Mouse (Mus musculus): ENCODE results near the gene Supt4a. TPM values are rescaled to one million over a fixed set of nuclear protein-coding genes. Genes with fewer than 3 reads are reported as not detected.

The Supt4a gene
- polyA plus RNA-seq, 1 experiment from 2014 or later: 143 TPM

GRCm38 (mm10) chr11:87729593-87730185 lies 7.7 kb upstream of the Supt4a start:
- H3K27ac ChIP-seq (ENCODE audit: low read length): no peak overlapping the region
- no peaks in the 10 kb centered on the region for H3K36me3 ChIP-seq (ENCODE audit: control insufficient read depth, insufficient read depth, low read length)
- H3K27me3 ChIP-seq (ENCODE audit: control insufficient read depth, insufficient read depth, low read depth, low read length): no peaks in the 10 kb centered on the region
- H3K4me3 ChIP-seq (ENCODE audit: low read length): no peak overlapping the region
- no peak for ATAC-seq (ENCODE audit: low read depth)
- WGBS: 65% methylated on average over 13 of the region's 13 CpGs
- H3K9me3 ChIP-seq (ENCODE audit: control insufficient read depth, low read length): no peaks in the 10 kb centered on the region
- no peak overlapping the region for H3K4me2 ChIP-seq (ENCODE audit: low read depth, low read length)
- no peak overlapping the region for H3K9ac ChIP-seq (ENCODE audit: low read length)
- peaks cover 13% of the 10 kb centered on the region for H3K4me1 ChIP-seq (replicated peaks; ENCODE audit: control insufficient read depth, insufficient read depth, low read length)

DNA sequence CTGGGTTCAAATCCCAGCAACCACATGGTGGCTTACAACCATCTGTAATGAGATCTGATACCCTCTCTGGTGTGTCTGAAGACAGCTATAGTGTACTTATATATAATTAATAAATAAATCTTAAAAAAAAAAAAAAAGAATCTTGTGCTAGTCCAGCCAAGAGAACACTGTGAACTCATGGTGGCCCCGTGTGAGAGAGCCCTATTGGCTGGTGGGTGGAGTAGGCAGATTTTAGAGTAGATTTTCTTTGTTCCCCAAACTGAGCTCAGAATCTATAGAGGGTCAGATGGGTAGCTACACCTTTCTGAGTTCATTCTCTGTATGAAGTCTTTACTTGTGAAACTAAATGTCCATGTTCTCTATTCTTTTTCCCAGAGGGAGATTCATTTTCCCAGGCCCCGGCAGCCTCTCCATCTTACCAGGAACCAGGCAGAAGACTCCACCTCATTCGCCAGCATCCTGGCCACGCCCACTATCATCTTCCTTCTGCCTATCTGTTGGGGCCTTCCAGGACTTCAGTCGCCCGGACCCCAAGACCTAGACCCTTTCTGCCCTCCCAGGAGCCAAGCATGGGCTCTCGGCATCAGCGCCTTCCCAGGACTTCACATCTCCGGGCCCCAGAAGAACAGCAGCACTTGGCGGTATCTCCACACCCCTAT lies 6.6 kb upstream of the Supt4a start:
- no peak for ATAC-seq (ENCODE audit: low read depth)
- 77% methylated on average over 10 of the region's 10 CpGs for WGBS
- Histone ChIP-seq H3K36me3 (ENCODE audit: control insufficient read depth, insufficient read depth, low read length) (no peaks in the 10 kb centered on the region), H3K4me3 (ENCODE audit: low read length) (no peak overlapping the region), H3K9ac (ENCODE audit: low read length) (no peak overlapping the region), H3K4me2 (ENCODE audit: low read depth, low read length) (no peak overlapping the region), H3K27me3 (ENCODE audit: control insufficient read depth, insufficient read depth, low read depth, low read length) (no peaks in the 10 kb centered on the region), H3K4me1 (replicated peaks; ENCODE audit: control insufficient read depth, insufficient read depth, low read length) (peaks cover 8% of the 10 kb centered on the region), H3K9me3 (ENCODE audit: control insufficient read depth, low read length) (no peaks in the 10 kb centered on the region), H3K27ac (ENCODE audit: low read length) (no peak overlapping the region)

GRCm38 (mm10) chr11:87734346-87734745 lies 3.0 kb upstream of the Supt4a start:
- no peak overlapping the region for H3K27ac ChIP-seq (ENCODE audit: low read length)
- H3K36me3 ChIP-seq (ENCODE audit: control insufficient read depth, insufficient read depth, low read length): 0 out of 2 replicates have a peak, but pooled peaks cover under 1% of the 10 kb centered on the region
- H3K9me3 ChIP-seq (ENCODE audit: control insufficient read depth, low read length): no peaks in the 10 kb centered on the region
- peaks cover 11% of the 10 kb centered on the region for H3K4me1 ChIP-seq (replicated peaks; ENCODE audit: control insufficient read depth, insufficient read depth, low read length)
- H3K4me2 ChIP-seq (ENCODE audit: low read depth, low read length): peak overlapping the region; percentile 22
- no peak for ATAC-seq (ENCODE audit: low read depth)
- H3K4me3 ChIP-seq (ENCODE audit: low read length): no peak overlapping the region
- peak overlapping the region; percentile 35; the same call in 1 of the 2 replicates for H3K9ac ChIP-seq (ENCODE audit: low read length)
- WGBS: 51% methylated on average over 5 of the region's 5 CpGs
- no peaks in the 10 kb centered on the region for H3K27me3 ChIP-seq (ENCODE audit: control insufficient read depth, insufficient read depth, low read depth, low read length)

DNA sequence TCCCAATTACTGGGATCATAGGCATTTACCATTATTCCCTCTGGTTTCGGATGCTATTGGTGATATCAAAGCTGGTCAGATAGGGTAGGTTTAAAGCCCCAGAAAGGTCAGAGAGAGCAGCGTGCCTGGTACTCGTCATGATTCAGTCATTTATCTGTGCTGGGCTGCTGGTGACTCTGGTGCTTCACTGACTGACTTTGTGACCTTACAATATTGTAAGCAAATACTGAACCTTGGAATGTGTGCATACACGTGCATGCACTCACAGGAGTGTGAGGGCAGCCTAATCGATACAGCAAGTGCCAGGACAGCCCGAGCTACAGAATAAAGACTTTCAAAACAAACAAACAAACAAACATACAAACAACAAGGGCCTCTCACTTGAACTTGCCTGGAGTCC lies 1.7 kb upstream of the Supt4a start:
- peak overlapping the region; percentile 93; the same call in 1 of the 2 replicates for H3K27ac ChIP-seq (ENCODE audit: low read length)
- H3K4me1 ChIP-seq (replicated peaks; ENCODE audit: control insufficient read depth, insufficient read depth, low read length): peaks cover 11% of the 10 kb centered on the region
- H3K4me3 ChIP-seq (ENCODE audit: low read length): no peak overlapping the region
- 59% methylated on average over 6 of the region's 6 CpGs for WGBS
- no peaks in the 10 kb centered on the region for H3K27me3 ChIP-seq (ENCODE audit: control insufficient read depth, insufficient read depth, low read depth, low read length)
- no peaks in the 10 kb centered on the region for H3K9me3 ChIP-seq (ENCODE audit: control insufficient read depth, low read length)
- H3K36me3 ChIP-seq (ENCODE audit: control insufficient read depth, insufficient read depth, low read length): peaks cover 9% of the 10 kb centered on the region
- no peak for ATAC-seq (ENCODE audit: low read depth)
- peak overlapping the region; percentile 91; the same call in 1 of the 2 replicates for H3K4me2 ChIP-seq (ENCODE audit: low read depth, low read length)
- H3K9ac ChIP-seq (ENCODE audit: low read length): peak overlapping the region; percentile 76; the same call in 1 of the 2 replicates

GRCm38 (mm10) chr11:87736647-87737134 lies 661 bp upstream of the Supt4a start:
- Histone ChIP-seq H3K9ac (ENCODE audit: low read length) (peak overlapping the region; percentile 76), H3K27ac (ENCODE audit: low read length) (peak overlapping the region; percentile 93), H3K27me3 (ENCODE audit: control insufficient read depth, insufficient read depth, low read depth, low read length) (no peaks in the 10 kb centered on the region), H3K4me3 (ENCODE audit: low read length) (peak overlapping the region; percentile 64), H3K4me2 (ENCODE audit: low read depth, low read length) (peak overlapping the region; percentile 91), H3K9me3 (ENCODE audit: control insufficient read depth, low read length) (no peaks in the 10 kb centered on the region), H3K36me3 (ENCODE audit: control insufficient read depth, insufficient read depth, low read length) (peaks cover 10% of the 10 kb centered on the region), H3K4me1 (replicated peaks; ENCODE audit: control insufficient read depth, insufficient read depth, low read length) (peaks cover 11% of the 10 kb centered on the region)
- ATAC-seq (ENCODE audit: low read depth): peak; percentile 85
- WGBS: 1% methylated on average over 31 of the region's 31 CpGs

DNA sequence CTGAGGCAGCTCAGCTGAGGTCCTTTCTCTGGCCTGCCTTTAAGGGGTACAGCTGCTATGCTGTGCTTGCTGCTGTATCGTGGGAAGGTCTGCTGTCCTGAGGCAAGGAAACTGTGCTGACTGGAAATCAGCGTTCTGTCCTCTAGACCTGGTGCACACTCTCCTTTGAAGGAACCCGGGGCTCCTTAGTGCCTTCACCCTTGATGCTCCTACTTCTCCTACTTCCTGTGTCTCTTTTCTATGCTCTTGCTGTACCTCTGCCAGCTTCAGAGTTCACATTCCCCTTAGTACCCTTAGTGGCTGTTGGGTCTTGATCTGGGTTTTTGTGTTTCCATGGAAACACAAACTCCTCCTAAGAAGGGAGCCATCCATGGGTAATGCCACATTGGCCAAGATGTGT lies 6.3 kb downstream of the Supt4a start:
- WGBS: 87% methylated on average over 3 of the region's 3 CpGs
- Histone ChIP-seq H3K27ac (ENCODE audit: low read length) (no peak overlapping the region), H3K9me3 (ENCODE audit: control insufficient read depth, low read length) (no peaks in the 10 kb centered on the region), H3K4me3 (ENCODE audit: low read length) (no peak overlapping the region), H3K9ac (ENCODE audit: low read length) (no peak overlapping the region), H3K36me3 (ENCODE audit: control insufficient read depth, insufficient read depth, low read length) (peaks cover 19% of the 10 kb centered on the region), H3K4me2 (ENCODE audit: low read depth, low read length) (no peak overlapping the region), H3K27me3 (ENCODE audit: control insufficient read depth, insufficient read depth, low read depth, low read length) (no peaks in the 10 kb centered on the region), H3K4me1 (replicated peaks; ENCODE audit: control insufficient read depth, insufficient read depth, low read length) (no peaks in the 10 kb centered on the region)
- no peak for ATAC-seq (ENCODE audit: low read depth)

DNA sequence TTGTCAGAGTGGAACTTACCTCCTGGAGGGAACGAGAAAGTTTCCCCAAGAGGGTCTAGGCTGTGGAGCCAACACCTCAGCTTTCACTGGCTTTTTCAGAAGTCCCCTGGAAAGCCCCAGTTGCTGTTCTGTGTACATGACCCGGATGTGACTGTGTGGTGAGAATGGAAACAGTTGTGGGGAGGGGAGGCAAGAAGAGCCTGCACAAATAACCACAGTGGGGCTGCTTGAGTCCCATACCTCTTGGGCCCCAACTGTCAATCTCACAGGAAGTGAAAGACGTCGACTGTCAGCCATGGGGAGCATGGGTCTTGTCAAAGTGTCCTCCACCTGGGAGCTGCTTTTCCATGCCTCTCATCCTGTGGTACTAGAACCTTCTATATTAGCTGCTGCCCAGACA lies 7.6 kb downstream of the Supt4a start:
- Histone ChIP-seq H3K4me2 (ENCODE audit: low read depth, low read length) (no peak overlapping the region), H3K27me3 (ENCODE audit: control insufficient read depth, insufficient read depth, low read depth, low read length) (no peaks in the 10 kb centered on the region), H3K9me3 (ENCODE audit: control insufficient read depth, low read length) (no peaks in the 10 kb centered on the region), H3K4me3 (ENCODE audit: low read length) (no peak overlapping the region), H3K27ac (ENCODE audit: low read length) (no peak overlapping the region), H3K9ac (ENCODE audit: low read length) (no peak overlapping the region), H3K36me3 (ENCODE audit: control insufficient read depth, insufficient read depth, low read length) (peaks cover 15% of the 10 kb centered on the region), H3K4me1 (replicated peaks; ENCODE audit: control insufficient read depth, insufficient read depth, low read length) (no peaks in the 10 kb centered on the region)
- 67% methylated on average over 4 of the region's 4 CpGs for WGBS
- ATAC-seq (ENCODE audit: low read depth): no peak

GRCm38 (mm10) chr11:87745632-87746555 lies 8.5 kb downstream of the Supt4a start:
- Histone ChIP-seq H3K4me1 (replicated peaks; ENCODE audit: control insufficient read depth, insufficient read depth, low read length) (no peaks in the 10 kb centered on the region), H3K4me2 (ENCODE audit: low read depth, low read length) (no peak overlapping the region), H3K9me3 (ENCODE audit: control insufficient read depth, low read length) (no peaks in the 10 kb centered on the region), H3K4me3 (ENCODE audit: low read length) (no peak overlapping the region), H3K9ac (ENCODE audit: low read length) (no peak overlapping the region), H3K27me3 (ENCODE audit: control insufficient read depth, insufficient read depth, low read depth, low read length) (no peaks in the 10 kb centered on the region), H3K27ac (ENCODE audit: low read length) (no peak overlapping the region), H3K36me3 (ENCODE audit: control insufficient read depth, insufficient read depth, low read length) (peaks cover 9% of the 10 kb centered on the region)
- 75% methylated on average over 9 of the region's 9 CpGs for WGBS
- ATAC-seq (ENCODE audit: low read depth): no peak

DNA sequence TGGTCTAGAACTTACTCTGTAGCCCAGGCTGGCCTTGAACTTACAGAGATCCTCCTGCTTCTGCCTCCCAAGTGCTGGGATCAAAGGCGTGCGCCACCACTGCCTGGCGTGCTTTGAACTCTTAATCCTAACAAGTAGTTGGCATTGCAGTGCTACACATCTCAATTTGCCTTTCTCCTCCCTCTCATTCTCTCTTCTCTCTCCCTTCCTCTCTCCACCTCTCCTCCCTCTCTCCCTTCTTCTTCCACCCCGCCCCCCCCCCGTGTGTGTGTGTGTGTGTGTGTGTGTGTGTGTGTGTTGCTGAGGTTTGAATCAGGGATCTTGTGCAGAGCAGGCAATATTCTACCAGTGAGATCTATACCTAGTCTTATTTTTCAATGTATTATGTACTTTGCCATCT lies 10.0 kb downstream of the Supt4a start:
- H3K4me2 ChIP-seq (ENCODE audit: low read depth, low read length): no peak overlapping the region
- no peaks in the 10 kb centered on the region for H3K9me3 ChIP-seq (ENCODE audit: control insufficient read depth, low read length)
- peaks cover 9% of the 10 kb centered on the region for H3K36me3 ChIP-seq (ENCODE audit: control insufficient read depth, insufficient read depth, low read length)
- 94% methylated on average over 5 of the region's 5 CpGs for whole genome bisulfite sequencing
- no peak overlapping the region for H3K9ac ChIP-seq (ENCODE audit: low read length)
- ATAC-seq (ENCODE audit: low read depth): no peak
- no peaks in the 10 kb centered on the region for H3K27me3 ChIP-seq (ENCODE audit: control insufficient read depth, insufficient read depth, low read depth, low read length)
- H3K4me3 ChIP-seq (ENCODE audit: low read length): no peak overlapping the region
- H3K4me1 ChIP-seq (replicated peaks; ENCODE audit: control insufficient read depth, insufficient read depth, low read length): no peaks in the 10 kb centered on the region
- H3K27ac ChIP-seq (ENCODE audit: low read length): no peak overlapping the region

All from lung, embryonic 16.5 days (tissue).